In genomic region chr9:116128886-116129285, GRCm38 (mm10) we compare ENCODE assay signal across 18 mouse cellular contexts.
"Had no signal": no experiment of that assay in that cellular context is flagged by ENCODE, and none has a peak within 500 bp of the region (broad histone marks: within the 10 kb centered on the region; RNA-seq: fewer than 3 reads in every experiment).

No protein-coding gene starts in this region.

- H3K4me1 ChIP-seq: hindbrain, embryonic 12.5 days; intestine, embryonic 15.5 days had no signal

- H3K4me3 ChIP-seq: gastrocnemius, adult 2 months; heart, embryonic 10.5 days; heart, embryonic 12.5 days; hindbrain, embryonic 10.5 days; hindbrain, embryonic 12.5 days; intestine, embryonic 15.5 days; layer of hippocampus, adult 2 months; left cerebral cortex, adult 2 months; limb, embryonic 10.5 days; limb, embryonic 12.5 days; liver, embryonic 13.5 days had no signal

- DNase-seq: gastrocnemius, adult 2 months; gastrocnemius, postnatal 10 days; gastrocnemius, postnatal 25 days; heart, adult 18-20 months; heart, postnatal 10 days; heart, postnatal 4 days; kidney, adult 2 months; liver; liver, embryonic 13.5 days had no signal
